Mouse (Mus musculus): ENCODE results near the gene Rspry1.

Gene Rspry1

GRCm38 (mm10) chr8:94633564-94634194 is 31.9 kb downstream of the Rspry1 start:
- Histone ChIP-seq H3K36me3 (ENCODE audit: insufficient read depth, low read length) (peaks cover 59% of the 10 kb centered on the region), H3K4me3 (replicated peaks; ENCODE audit: low read length) (no peak overlapping the region), H3K9me3 (ENCODE audit: low read length) (no peaks in the 10 kb centered on the region), H3K27me3 (ENCODE audit: insufficient read depth, low read length) (no peaks in the 10 kb centered on the region), H3K4me1 (replicated peaks; ENCODE audit: low read depth, low read length) (no peaks in the 10 kb centered on the region)
- TF ChIP-seq CTCF (conservative IDR thresholded peaks at IDR 0.05; ENCODE audit: low read length) (no peak), POU5F1 (IDR thresholded peaks at IDR 0.05; ENCODE audit: borderline replicate concordance, low read length) (no peak), NANOG (IDR thresholded peaks at IDR 0.05; ENCODE audit: borderline replicate concordance, low read length) (no peak)

GRCm38 (mm10) chr8:94634211-94634610 is 32.5 kb downstream of the Rspry1 start:
- TF ChIP-seq NANOG (IDR thresholded peaks at IDR 0.05; ENCODE audit: borderline replicate concordance, low read length): no peak
- TF ChIP-seq CTCF (conservative IDR thresholded peaks at IDR 0.05; ENCODE audit: low read length): no peak
- TF ChIP-seq POU5F1 (IDR thresholded peaks at IDR 0.05; ENCODE audit: borderline replicate concordance, low read length): no peak
- H3K36me3 ChIP-seq (ENCODE audit: insufficient read depth, low read length): peaks cover 64% of the 10 kb centered on the region
- no peak overlapping the region for H3K4me3 ChIP-seq (replicated peaks; ENCODE audit: low read length)
- H3K9me3 ChIP-seq (ENCODE audit: low read length): no peaks in the 10 kb centered on the region
- H3K27me3 ChIP-seq (ENCODE audit: insufficient read depth, low read length): no peaks in the 10 kb centered on the region
- no peaks in the 10 kb centered on the region for H3K4me1 ChIP-seq (replicated peaks; ENCODE audit: low read depth, low read length)

DNA sequence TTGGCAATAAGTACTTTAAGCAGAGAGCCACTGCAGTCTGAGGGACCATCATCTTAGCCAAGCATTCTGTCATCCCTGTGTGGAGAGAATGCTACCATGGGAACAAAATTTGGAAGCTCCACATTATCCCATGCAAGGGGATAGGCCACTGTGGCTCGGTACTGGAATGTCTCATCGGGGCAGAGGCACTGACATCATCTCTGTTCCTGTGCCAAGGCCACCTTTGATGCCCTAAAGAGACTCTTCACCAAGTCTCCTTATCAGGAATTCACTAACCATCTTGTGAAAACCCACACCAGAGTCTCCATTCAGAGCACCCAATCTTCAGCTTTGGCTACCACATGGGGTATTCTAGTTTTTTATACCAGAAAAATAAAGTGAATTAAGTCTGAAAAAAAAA is 39.4 kb downstream of the Rspry1 start:
- H3K36me3 ChIP-seq (ENCODE audit: insufficient read depth, low read length): peaks cover 64% of the 10 kb centered on the region
- H3K9me3 ChIP-seq (ENCODE audit: low read length): no peaks in the 10 kb centered on the region
- H3K4me3 ChIP-seq (replicated peaks; ENCODE audit: low read length): no peak overlapping the region
- H3K27me3 ChIP-seq (ENCODE audit: insufficient read depth, low read length): no peaks in the 10 kb centered on the region
- TF ChIP-seq POU5F1 (IDR thresholded peaks at IDR 0.05; ENCODE audit: borderline replicate concordance, low read length): no peak
- TF ChIP-seq NANOG (IDR thresholded peaks at IDR 0.05; ENCODE audit: borderline replicate concordance, low read length): no peak
- no peak for TF ChIP-seq CTCF (conservative IDR thresholded peaks at IDR 0.05; ENCODE audit: low read length)
- no peaks in the 10 kb centered on the region for H3K4me1 ChIP-seq (replicated peaks; ENCODE audit: low read depth, low read length)

GRCm38 (mm10) chr8:94641938-94642337 is 40.2 kb downstream of the Rspry1 start:
- Histone ChIP-seq H3K27me3 (ENCODE audit: insufficient read depth, low read length) (no peaks in the 10 kb centered on the region), H3K4me1 (replicated peaks; ENCODE audit: low read depth, low read length) (no peaks in the 10 kb centered on the region), H3K9me3 (ENCODE audit: low read length) (no peaks in the 10 kb centered on the region), H3K4me3 (replicated peaks; ENCODE audit: low read length) (no peak overlapping the region), H3K36me3 (ENCODE audit: insufficient read depth, low read length) (peaks cover 65% of the 10 kb centered on the region)
- no peak for TF ChIP-seq CTCF (conservative IDR thresholded peaks at IDR 0.05; ENCODE audit: low read length)
- TF ChIP-seq POU5F1 (IDR thresholded peaks at IDR 0.05; ENCODE audit: borderline replicate concordance, low read length): no peak
- no peak for TF ChIP-seq NANOG (IDR thresholded peaks at IDR 0.05; ENCODE audit: borderline replicate concordance, low read length)

DNA sequence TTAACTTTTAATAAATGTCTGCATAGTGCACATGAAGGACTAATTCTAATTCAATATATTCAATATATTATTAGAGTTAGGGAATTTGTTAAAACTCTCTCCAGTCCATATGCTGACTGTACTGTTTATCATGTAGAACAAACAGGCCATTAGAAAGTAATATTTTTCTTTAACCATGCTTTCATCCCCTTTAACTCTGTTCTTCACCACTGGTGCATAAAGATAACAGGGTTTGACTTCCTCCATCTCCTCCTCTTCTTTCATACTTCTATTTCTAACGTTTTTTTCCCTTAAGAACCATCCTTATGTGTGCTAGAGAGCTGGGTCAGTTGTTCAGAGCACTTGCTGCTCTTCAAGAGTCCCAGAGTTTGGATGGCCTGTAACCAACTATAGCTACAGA is 43.5 kb downstream of the Rspry1 start:
- Histone ChIP-seq H3K27me3 (ENCODE audit: insufficient read depth, low read length) (no peaks in the 10 kb centered on the region), H3K9me3 (ENCODE audit: low read length) (no peaks in the 10 kb centered on the region), H3K4me1 (replicated peaks; ENCODE audit: low read depth, low read length) (0 out of 2 replicates have a peak, but pooled peaks cover 5% of the 10 kb centered on the region), H3K4me3 (replicated peaks; ENCODE audit: low read length) (no peak overlapping the region), H3K36me3 (ENCODE audit: insufficient read depth, low read length) (peaks cover 45% of the 10 kb centered on the region)
- TF ChIP-seq POU5F1 (IDR thresholded peaks at IDR 0.05; ENCODE audit: borderline replicate concordance, low read length) (no peak), CTCF (conservative IDR thresholded peaks at IDR 0.05; ENCODE audit: low read length) (no peak), NANOG (IDR thresholded peaks at IDR 0.05; ENCODE audit: borderline replicate concordance, low read length) (no peak)

DNA sequence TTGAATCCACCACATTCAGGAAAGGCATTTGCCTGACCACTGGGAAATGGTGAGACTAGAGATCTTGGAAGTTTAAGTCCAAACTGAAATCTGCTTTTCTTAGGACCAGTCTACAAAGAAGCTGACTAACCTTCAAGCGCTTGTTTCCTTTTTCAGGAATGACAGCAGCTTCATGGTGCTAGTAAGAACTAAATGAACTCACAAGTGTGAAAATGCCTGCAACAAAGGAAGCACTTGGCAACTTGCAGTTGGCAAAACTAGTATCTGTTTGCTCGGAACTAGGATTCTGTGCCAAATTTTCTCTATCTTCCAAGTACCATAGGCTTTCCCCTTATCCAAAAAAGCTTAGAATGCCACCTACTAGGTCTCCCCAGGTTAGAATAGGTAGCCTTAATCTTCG is 44.4 kb downstream of the Rspry1 start:
- Histone ChIP-seq H3K36me3 (ENCODE audit: insufficient read depth, low read length) (peaks cover 40% of the 10 kb centered on the region), H3K27me3 (ENCODE audit: insufficient read depth, low read length) (no peaks in the 10 kb centered on the region), H3K9me3 (ENCODE audit: low read length) (no peaks in the 10 kb centered on the region), H3K4me1 (replicated peaks; ENCODE audit: low read depth, low read length) (0 out of 2 replicates have a peak, but pooled peaks cover 5% of the 10 kb centered on the region), H3K4me3 (replicated peaks; ENCODE audit: low read length) (no peak overlapping the region)
- TF ChIP-seq POU5F1 (IDR thresholded peaks at IDR 0.05; ENCODE audit: borderline replicate concordance, low read length) (no peak), CTCF (conservative IDR thresholded peaks at IDR 0.05; ENCODE audit: low read length) (no peak), NANOG (IDR thresholded peaks at IDR 0.05; ENCODE audit: borderline replicate concordance, low read length) (no peak)

DNA sequence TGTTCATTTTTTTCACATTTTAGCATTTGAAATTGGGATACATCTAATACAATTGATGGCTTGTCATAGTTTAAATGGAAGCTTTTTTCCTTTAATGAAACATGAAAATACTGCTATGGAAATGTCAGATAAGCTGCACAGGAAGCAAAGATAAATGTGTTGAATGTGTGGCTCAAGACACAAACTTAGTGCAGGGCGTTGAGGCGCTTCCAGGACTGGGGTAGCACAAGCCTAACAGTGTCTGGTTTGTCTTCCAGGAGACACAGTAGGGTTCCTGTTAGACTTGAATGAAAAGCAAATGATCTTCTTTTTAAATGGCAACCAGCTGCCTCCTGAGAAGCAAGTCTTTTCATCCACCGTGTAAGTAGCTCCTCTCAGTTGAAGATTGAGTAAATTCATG is 47.8 kb downstream of the Rspry1 start:
- TF ChIP-seq POU5F1 (IDR thresholded peaks at IDR 0.05; ENCODE audit: borderline replicate concordance, low read length): no peak
- no peak for TF ChIP-seq CTCF (conservative IDR thresholded peaks at IDR 0.05; ENCODE audit: low read length)
- no peak for TF ChIP-seq NANOG (IDR thresholded peaks at IDR 0.05; ENCODE audit: borderline replicate concordance, low read length)
- H3K4me3 ChIP-seq (replicated peaks; ENCODE audit: low read length): no peak overlapping the region
- no peaks in the 10 kb centered on the region for H3K9me3 ChIP-seq (ENCODE audit: low read length)

DNA sequence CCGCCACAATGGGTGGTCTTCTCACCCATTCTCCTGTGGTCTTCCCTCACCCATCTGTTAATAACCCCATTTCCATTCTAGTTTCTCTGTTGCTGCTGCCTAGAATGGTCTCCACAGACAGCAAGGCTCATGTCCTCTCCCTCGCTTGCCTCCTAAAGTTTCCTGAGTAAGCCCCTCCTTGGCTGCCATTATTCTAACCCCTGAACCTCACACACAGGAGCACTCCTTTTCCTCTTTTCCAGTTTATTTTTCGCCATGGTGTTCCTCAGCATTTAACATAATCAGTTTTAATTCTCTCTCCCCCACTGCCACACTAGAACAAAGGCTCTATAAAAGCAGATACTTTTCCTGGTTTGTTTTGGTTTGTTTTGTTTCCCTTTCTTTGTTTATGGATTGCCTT is 51.2 kb downstream of the Rspry1 start:
- peaks cover 31% of the 10 kb centered on the region for H3K36me3 ChIP-seq (ENCODE audit: insufficient read depth, low read length)
- H3K27me3 ChIP-seq (ENCODE audit: insufficient read depth, low read length): no peaks in the 10 kb centered on the region
- 0 out of 2 replicates have a peak, but pooled peaks cover 5% of the 10 kb centered on the region for H3K4me1 ChIP-seq (replicated peaks; ENCODE audit: low read depth, low read length)
- H3K4me3 ChIP-seq (replicated peaks; ENCODE audit: low read length): no peak overlapping the region
- H3K9me3 ChIP-seq (ENCODE audit: low read length): no peaks in the 10 kb centered on the region
- TF ChIP-seq NANOG (IDR thresholded peaks at IDR 0.05; ENCODE audit: borderline replicate concordance, low read length) (no peak), POU5F1 (IDR thresholded peaks at IDR 0.05; ENCODE audit: borderline replicate concordance, low read length) (no peak), CTCF (conservative IDR thresholded peaks at IDR 0.05; ENCODE audit: low read length) (no peak)

More for the DNA sequence above, 47.8 kb downstream of the Rspry1 start:
- Histone ChIP-seq H3K27me3 (ENCODE audit: insufficient read depth, low read length) (no peaks in the 10 kb centered on the region), H3K4me1 (replicated peaks; ENCODE audit: low read depth, low read length) (0 out of 2 replicates have a peak, but pooled peaks cover 5% of the 10 kb centered on the region), H3K36me3 (ENCODE audit: insufficient read depth, low read length) (peaks cover 42% of the 10 kb centered on the region)

GRCm38 (mm10) chr8:94654994-94655393 is 53.3 kb downstream of the Rspry1 start:
- Histone ChIP-seq H3K36me3 (ENCODE audit: insufficient read depth, low read length) (peaks cover 35% of the 10 kb centered on the region), H3K4me3 (replicated peaks; ENCODE audit: low read length) (no peak overlapping the region), H3K9me3 (ENCODE audit: low read length) (no peaks in the 10 kb centered on the region), H3K4me1 (replicated peaks; ENCODE audit: low read depth, low read length) (no peaks in the 10 kb centered on the region), H3K27me3 (ENCODE audit: insufficient read depth, low read length) (no peaks in the 10 kb centered on the region)
- TF ChIP-seq NANOG (IDR thresholded peaks at IDR 0.05; ENCODE audit: borderline replicate concordance, low read length) (no peak), CTCF (conservative IDR thresholded peaks at IDR 0.05; ENCODE audit: low read length) (no peak), POU5F1 (IDR thresholded peaks at IDR 0.05; ENCODE audit: borderline replicate concordance, low read length) (no peak)
